Mouse (Mus musculus): ENCODE measurements around the gene Gpx3. TPM values are rescaled to one million over a fixed set of nuclear protein-coding genes. Genes with fewer than 3 reads are reported as not detected.

Gene Gpx3
- polyA plus RNA-seq, 1 experiment from 2014 or later, result 6,664 TPM

DNA sequence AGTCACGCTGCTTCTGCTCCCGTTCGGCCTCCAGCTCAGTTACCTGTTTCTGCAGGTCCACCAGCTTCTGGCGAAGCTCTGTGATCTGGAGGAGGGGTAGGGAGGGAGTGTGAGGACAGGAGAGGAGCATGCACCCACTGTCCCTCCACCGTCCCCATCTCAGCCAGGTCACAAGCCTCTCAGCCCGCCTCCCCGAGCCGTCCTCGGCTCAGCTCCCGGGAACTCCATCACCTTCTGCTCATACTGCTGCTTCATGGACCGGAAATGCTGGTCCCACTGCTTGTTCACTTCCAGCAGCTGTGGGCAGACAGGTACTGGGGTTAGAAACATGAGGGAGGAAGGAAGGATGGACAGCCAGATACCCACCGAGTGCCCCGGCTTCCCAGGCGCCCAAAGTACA is 21.9 kb downstream of the Gpx3 start:
- no peak for TF ChIP-seq CTCF (IDR thresholded peaks at IDR 0.05; ENCODE audit: low read depth)
- no peaks in the 10 kb centered on the region for H3K27me3 ChIP-seq (replicated peaks; ENCODE audit: control insufficient read depth, insufficient read depth, low read length)
- no peak overlapping the region for H3K9ac ChIP-seq (ENCODE audit: low read depth, low read length)
- H3K4me3 ChIP-seq (ENCODE audit: low read depth, low read length), result no peak overlapping the region
- H3K27ac ChIP-seq (ENCODE audit: low read depth, low read length), result 0 out of 2 replicates have a peak overlapping the region, but pooled peaks have one; percentile 47
- H3K4me1 ChIP-seq (replicated peaks; ENCODE audit: control insufficient read depth, insufficient read depth, low read length), result no peaks in the 10 kb centered on the region; the same call in 1 of the 2 replicates
- no peak overlapping the region for H3K4me2 ChIP-seq (replicated peaks; ENCODE audit: low read depth)
- H3K9me3 ChIP-seq (ENCODE audit: control insufficient read depth), result no peaks in the 10 kb centered on the region
- H3K36me3 ChIP-seq (ENCODE audit: control insufficient read depth, insufficient read depth), result peaks cover 72% of the 10 kb centered on the region
- 81% methylated on average over 14 of the region's 14 CpGs for WGBS
- no peak for ATAC-seq

DNA sequence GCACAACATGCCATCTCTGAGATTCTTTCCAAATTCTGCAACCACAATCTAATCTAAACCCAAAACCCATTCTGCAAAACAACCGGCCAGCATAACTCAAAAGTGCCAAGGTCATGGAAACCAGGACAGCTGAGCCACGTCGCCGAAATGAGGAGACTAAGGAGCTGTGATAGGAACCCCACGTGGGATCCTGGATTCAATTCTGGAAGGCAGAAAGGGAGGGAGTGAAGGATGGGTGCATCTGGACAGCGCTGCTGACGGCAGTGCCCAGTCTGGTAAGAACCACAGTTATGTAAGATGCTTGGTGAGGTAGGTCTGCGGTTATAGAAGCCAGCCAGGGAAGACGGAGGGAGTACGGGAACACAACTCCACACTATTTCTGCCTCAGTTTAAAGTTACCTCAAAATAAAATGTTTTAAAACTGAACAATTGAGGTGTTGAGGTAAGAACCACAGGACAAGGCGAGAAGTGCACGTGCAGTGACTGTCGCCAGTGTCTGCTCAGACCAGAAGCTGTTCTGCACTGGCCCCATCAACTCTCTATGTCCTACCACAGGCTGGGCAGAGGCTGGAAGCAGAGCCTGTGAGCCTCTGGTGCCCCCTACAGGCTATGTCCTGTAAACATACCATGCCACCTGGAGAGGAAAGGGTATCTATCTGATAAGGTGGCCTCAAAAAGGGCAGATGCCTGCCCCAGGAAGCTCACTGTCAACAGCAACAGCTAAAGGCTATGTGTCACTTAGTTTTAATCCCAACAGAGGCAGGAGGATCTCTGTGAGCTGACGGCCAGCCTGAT is 25.3 kb downstream of the Gpx3 start:
- Histone ChIP-seq H3K36me3 (ENCODE audit: control insufficient read depth, insufficient read depth) (peaks cover 88% of the 10 kb centered on the region), H3K27me3 (replicated peaks; ENCODE audit: control insufficient read depth, insufficient read depth, low read length) (no peaks in the 10 kb centered on the region), H3K27ac (ENCODE audit: low read depth, low read length) (no peak overlapping the region), H3K4me2 (replicated peaks; ENCODE audit: low read depth) (no peak overlapping the region), H3K4me1 (replicated peaks; ENCODE audit: control insufficient read depth, insufficient read depth, low read length) (no peaks in the 10 kb centered on the region; the same call in 1 of the 2 replicates), H3K9me3 (ENCODE audit: control insufficient read depth) (no peaks in the 10 kb centered on the region), H3K4me3 (ENCODE audit: low read depth, low read length) (no peak overlapping the region), H3K9ac (ENCODE audit: low read depth, low read length) (no peak overlapping the region)
- whole genome bisulfite sequencing, result 77% methylated on average over 14 of the region's 14 CpGs
- peak; percentile 28; the same call in 1 of the 2 replicates for ATAC-seq
- peak; percentile 99 for TF ChIP-seq CTCF (IDR thresholded peaks at IDR 0.05; ENCODE audit: low read depth)

DNA sequence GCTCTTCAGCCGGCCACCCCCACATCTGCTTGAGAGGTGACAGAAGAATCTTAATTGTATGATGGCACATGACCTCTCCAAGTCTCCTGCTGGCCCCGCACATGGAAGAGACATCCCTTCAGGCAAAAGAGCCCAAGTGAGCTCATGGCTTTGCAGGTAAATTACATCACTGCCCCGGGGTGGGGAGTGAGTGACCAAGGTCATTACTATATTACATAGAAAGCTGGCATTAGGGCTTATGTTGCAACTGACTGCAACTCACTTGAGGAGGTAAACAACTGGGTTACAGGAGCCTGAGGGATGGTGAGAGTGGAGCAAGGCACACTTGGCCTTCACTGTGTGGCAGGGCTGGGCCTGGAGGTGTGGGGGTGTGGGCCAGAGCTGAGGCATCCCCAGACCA is 26.0 kb downstream of the Gpx3 start:
- Histone ChIP-seq H3K4me2 (replicated peaks; ENCODE audit: low read depth) (no peak overlapping the region), H3K9ac (ENCODE audit: low read depth, low read length) (no peak overlapping the region), H3K36me3 (ENCODE audit: control insufficient read depth, insufficient read depth) (peaks cover 88% of the 10 kb centered on the region), H3K9me3 (ENCODE audit: control insufficient read depth) (no peaks in the 10 kb centered on the region), H3K4me3 (ENCODE audit: low read depth, low read length) (no peak overlapping the region), H3K27ac (ENCODE audit: low read depth, low read length) (no peak overlapping the region), H3K4me1 (replicated peaks; ENCODE audit: control insufficient read depth, insufficient read depth, low read length) (no peaks in the 10 kb centered on the region), H3K27me3 (replicated peaks; ENCODE audit: control insufficient read depth, insufficient read depth, low read length) (no peaks in the 10 kb centered on the region)
- 90% methylated on average over 3 of the region's 3 CpGs for WGBS
- TF ChIP-seq CTCF (IDR thresholded peaks at IDR 0.05; ENCODE audit: low read depth), result no peak
- ATAC-seq, result no peak

DNA sequence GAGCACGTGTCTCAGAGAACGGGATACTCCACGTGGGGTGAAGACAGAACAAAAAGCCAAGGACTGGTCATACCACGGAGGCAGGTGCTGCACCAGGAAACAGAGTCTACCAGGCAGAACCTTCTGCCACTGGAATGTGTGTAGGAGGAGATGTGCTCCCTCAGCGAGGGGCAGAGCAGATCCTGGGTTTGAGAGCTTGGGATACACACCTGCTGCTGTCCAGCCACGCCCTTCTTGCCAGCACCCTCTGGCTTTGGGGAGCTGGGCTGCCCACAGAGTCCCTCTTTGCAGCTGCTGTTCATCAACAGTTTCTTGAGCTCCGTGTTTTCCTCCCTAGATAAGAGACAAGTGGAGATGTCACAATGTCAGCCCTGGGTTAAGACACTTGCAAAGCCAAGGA is 26.6 kb downstream of the Gpx3 start:
- Histone ChIP-seq H3K4me2 (replicated peaks; ENCODE audit: low read depth) (no peak overlapping the region), H3K27ac (ENCODE audit: low read depth, low read length) (no peak overlapping the region), H3K9me3 (ENCODE audit: control insufficient read depth) (no peaks in the 10 kb centered on the region), H3K4me3 (ENCODE audit: low read depth, low read length) (no peak overlapping the region), H3K36me3 (ENCODE audit: control insufficient read depth, insufficient read depth) (peaks cover 89% of the 10 kb centered on the region), H3K9ac (ENCODE audit: low read depth, low read length) (no peak overlapping the region), H3K27me3 (replicated peaks; ENCODE audit: control insufficient read depth, insufficient read depth, low read length) (no peaks in the 10 kb centered on the region), H3K4me1 (replicated peaks; ENCODE audit: control insufficient read depth, insufficient read depth, low read length) (no peaks in the 10 kb centered on the region)
- WGBS, result 85% methylated on average over 7 of the region's 7 CpGs
- no peak for TF ChIP-seq CTCF (IDR thresholded peaks at IDR 0.05; ENCODE audit: low read depth)
- no peak for ATAC-seq

DNA sequence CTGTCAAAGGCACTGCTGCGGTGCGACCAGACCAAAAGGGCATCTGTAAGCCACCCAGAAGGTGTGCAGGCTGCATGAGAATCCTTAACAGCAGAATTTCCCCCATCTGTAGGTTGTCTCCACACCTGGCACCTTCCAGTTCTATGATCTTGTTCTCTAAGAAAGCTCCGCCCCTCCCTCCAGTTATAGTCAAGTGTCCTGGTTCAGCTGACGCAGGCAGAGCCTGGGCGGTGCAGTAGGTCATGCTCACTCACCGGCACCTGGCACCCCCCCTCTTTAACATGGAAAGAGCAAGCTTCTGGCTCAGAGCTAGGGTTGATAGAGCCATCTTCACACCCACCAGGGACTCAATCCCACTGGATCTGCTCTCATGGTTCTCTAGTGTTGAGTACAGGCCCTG is 27.0 kb downstream of the Gpx3 start:
- no peak for TF ChIP-seq CTCF (IDR thresholded peaks at IDR 0.05; ENCODE audit: low read depth)
- Histone ChIP-seq H3K36me3 (ENCODE audit: control insufficient read depth, insufficient read depth) (peaks cover 89% of the 10 kb centered on the region), H3K27ac (ENCODE audit: low read depth, low read length) (peak overlapping the region; percentile 41; the same call in 1 of the 2 replicates), H3K9ac (ENCODE audit: low read depth, low read length) (0 out of 2 replicates have a peak overlapping the region, but pooled peaks have one; percentile 2), H3K27me3 (replicated peaks; ENCODE audit: control insufficient read depth, insufficient read depth, low read length) (no peaks in the 10 kb centered on the region), H3K4me3 (ENCODE audit: low read depth, low read length) (no peak overlapping the region), H3K9me3 (ENCODE audit: control insufficient read depth) (no peaks in the 10 kb centered on the region), H3K4me1 (replicated peaks; ENCODE audit: control insufficient read depth, insufficient read depth, low read length) (no peaks in the 10 kb centered on the region), H3K4me2 (replicated peaks; ENCODE audit: low read depth) (no peak overlapping the region)
- ATAC-seq, result no peak
- 84% methylated on average over 6 of the region's 6 CpGs for WGBS

DNA sequence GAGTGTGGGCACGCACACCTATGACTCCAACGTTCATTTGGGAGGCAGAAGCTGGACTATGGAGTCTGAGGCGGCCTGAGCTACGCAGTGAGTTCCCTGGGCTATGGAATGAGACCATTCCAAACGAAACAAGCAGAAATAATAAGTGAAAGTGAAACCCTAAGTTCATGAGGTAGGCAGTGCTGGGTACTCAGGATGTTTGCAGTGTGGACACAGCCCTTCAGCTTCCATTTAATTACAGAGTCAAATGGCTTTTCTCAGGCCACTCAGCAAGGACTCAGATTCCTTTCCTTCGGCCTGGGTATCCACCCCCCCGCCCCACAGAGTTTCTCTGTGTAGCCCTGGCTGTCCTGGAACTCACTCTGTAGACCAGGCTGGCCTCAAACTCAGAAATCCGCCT is 27.5 kb downstream of the Gpx3 start:
- Histone ChIP-seq H3K9me3 (ENCODE audit: control insufficient read depth) (no peaks in the 10 kb centered on the region), H3K27me3 (replicated peaks; ENCODE audit: control insufficient read depth, insufficient read depth, low read length) (no peaks in the 10 kb centered on the region), H3K9ac (ENCODE audit: low read depth, low read length) (0 out of 2 replicates have a peak overlapping the region, but pooled peaks have one; percentile 2), H3K36me3 (ENCODE audit: control insufficient read depth, insufficient read depth) (peaks cover 90% of the 10 kb centered on the region), H3K4me3 (ENCODE audit: low read depth, low read length) (no peak overlapping the region), H3K4me2 (replicated peaks; ENCODE audit: low read depth) (no peak overlapping the region), H3K27ac (ENCODE audit: low read depth, low read length) (peak overlapping the region; percentile 41), H3K4me1 (replicated peaks; ENCODE audit: control insufficient read depth, insufficient read depth, low read length) (no peaks in the 10 kb centered on the region)
- no peak for ATAC-seq
- no peak for TF ChIP-seq CTCF (IDR thresholded peaks at IDR 0.05; ENCODE audit: low read depth)
- WGBS, result 87% methylated on average over 8 of the region's 8 CpGs
